Mouse (Mus musculus) c-Kit-positive CD71-negative TER-119-negative erythroid progenitor cells, embryonic 14.5 days (primary cell): ENCODE measurements at regions not wholly inside any gene's neighbourhood (a gene's known extent, or its start where the extent isn't known, plus 50 kb on each side); places are given as distances from the start of the nearest gene placed in this dataset.

Source experiments
- DNase-seq: peaks from one replicate; pipeline ENCODE4 v3.0.0-alpha.2; 2013; ENCODE audit warnings: low read depth

DNA sequence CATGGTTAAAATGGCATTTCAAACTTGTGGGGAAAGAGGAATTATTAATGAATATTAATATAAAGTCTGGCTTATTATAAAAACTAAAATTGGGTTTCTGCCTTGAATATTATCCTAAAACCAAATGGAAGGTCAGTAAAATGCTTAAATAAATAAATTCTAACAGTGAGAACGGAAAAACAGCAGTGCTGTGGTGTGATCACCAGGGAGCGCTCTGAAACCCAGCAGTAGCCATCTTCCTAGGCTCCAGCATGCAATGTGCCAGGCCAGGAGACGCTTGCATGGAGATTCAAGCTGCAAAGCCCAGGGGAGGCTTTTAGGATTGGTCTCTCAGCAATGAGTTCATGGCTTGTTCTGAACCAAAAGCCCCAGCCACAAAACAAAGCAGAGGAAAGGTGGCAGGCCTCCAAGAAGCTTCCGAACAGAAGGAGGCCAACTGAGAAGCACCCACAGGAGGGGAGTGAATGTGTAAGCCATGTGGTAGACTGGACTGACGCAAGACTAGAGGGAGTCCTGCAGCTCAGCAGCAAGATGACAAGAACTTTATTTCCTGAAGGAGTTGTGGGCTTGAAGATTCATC is 52.3 kb upstream of the Bace2 start:
- no peak for DNase-seq
